In the genomic region with DNA sequence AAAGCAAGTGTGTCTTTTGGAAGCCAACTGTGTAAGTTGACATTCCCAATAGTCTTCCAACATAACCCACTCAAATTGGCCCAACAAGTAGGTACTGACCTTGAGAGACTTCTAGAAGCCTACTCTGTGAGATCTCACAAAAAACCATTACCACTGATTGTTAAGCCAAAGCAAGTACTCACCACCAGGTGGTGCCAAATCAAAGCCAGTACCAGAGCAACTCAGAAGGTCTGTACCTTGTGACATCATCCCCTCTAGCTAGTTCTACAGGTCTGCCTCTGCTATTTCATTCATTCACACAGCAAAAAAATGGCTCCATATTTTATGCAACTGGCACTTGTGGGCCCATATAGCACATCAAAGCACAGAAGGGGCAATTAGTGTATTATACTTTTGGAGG, we compare ENCODE assay signal across 8 mouse cellular contexts. TPM values are rescaled to one million over a fixed set of nuclear protein-coding genes. Genes with fewer than 3 reads are reported as not detected.
DNase-seq lines count a peak whose midpoint lies in the region; ATAC-seq lines count a peak whose summit lies in the region.
"Had no signal": no experiment of that assay in that cellular context is flagged by ENCODE, and none has a peak within 500 bp of the region (broad histone marks: within the 10 kb centered on the region; RNA-seq: fewer than 3 reads in every experiment).

No protein-coding gene starts in this region.

- H3K27ac ChIP-seq in limb, embryonic 10.5 days: no peak overlapping the region
- H3K27ac ChIP-seq: heart, embryonic 15.5 days had no signal

- H3K9me3 ChIP-seq in limb, embryonic 10.5 days (replicated peaks): no peaks in the 10 kb centered on the region
- H3K9me3 ChIP-seq: heart, embryonic 15.5 days had no signal

- DNase-seq in testis, postnatal 10 days (ENCODE audit: low spot score): peak; percentile 63
- DNase-seq in testis, postnatal 14 days (ENCODE audit: low spot score): no peak
- DNase-seq in cerebellum, postnatal 36 days: peak; percentile 26 to 38
- peak; percentile 58 to 67 for DNase-seq in heart, postnatal 14 days
- DNase-seq in limb, embryonic 10.5 days (ENCODE audit: low spot score): peak; percentile 48
- peak; percentile 19 for DNase-seq in retina, postnatal 7 days (ENCODE audit: low read depth, low spot score)

- intact Hi-C loops in heart, postnatal 14 days (cut with DNase I): loop anchor here (1.0 to 10.0 kb wide), 2 partner anchors 111 to 248 kb away; no protein-coding TSS in a partner anchor

- no peak overlapping the region for H3K4me3 ChIP-seq in limb, embryonic 10.5 days
- H3K4me3 ChIP-seq: heart, embryonic 15.5 days had no signal

- H3K27me3 ChIP-seq in limb, embryonic 10.5 days (ENCODE audit: low read depth, poor library complexity, severe bottlenecking): no peaks in the 10 kb centered on the region
- H3K27me3 ChIP-seq: heart, embryonic 15.5 days had no signal

- peak; percentile 99 for ATAC-seq in activated CD4-positive, CD25-positive, alpha-beta regulatory T cell, adult 4 months

- peaks cover 31% of the 10 kb centered on the region for H3K4me1 ChIP-seq in limb, embryonic 10.5 days
- H3K4me1 ChIP-seq: heart, embryonic 15.5 days had no signal

- H3K36me3 ChIP-seq in limb, embryonic 10.5 days: no peaks in the 10 kb centered on the region
- H3K36me3 ChIP-seq: heart, embryonic 15.5 days had no signal

RNA-seq across cellular contexts. Expression of a gene that starts 51.6 kb away (rescaled TPM):
- 100 to 1,000 TPM in 1 of 2 experiments, 10 to 100 TPM in 1; 79.2 to 103 TPM for polyA plus RNA-seq in activated CD4-positive, CD25-positive, alpha-beta regulatory T cell, adult 4 months (2017; shearing (Covaris generic))
- total RNA-seq in heart, postnatal 14 days (2021): 10 to 100 TPM; 48.0 to 50.7 TPM
- 107 and 112 TPM in 2 replicates for polyA plus RNA-seq in limb, embryonic 10.5 days (2016; fragmentation: Nextera tagmentation; extraction: Ambion mirVana)
